8 mouse cellular contexts compared by ENCODE assay signal in the genomic region with DNA sequence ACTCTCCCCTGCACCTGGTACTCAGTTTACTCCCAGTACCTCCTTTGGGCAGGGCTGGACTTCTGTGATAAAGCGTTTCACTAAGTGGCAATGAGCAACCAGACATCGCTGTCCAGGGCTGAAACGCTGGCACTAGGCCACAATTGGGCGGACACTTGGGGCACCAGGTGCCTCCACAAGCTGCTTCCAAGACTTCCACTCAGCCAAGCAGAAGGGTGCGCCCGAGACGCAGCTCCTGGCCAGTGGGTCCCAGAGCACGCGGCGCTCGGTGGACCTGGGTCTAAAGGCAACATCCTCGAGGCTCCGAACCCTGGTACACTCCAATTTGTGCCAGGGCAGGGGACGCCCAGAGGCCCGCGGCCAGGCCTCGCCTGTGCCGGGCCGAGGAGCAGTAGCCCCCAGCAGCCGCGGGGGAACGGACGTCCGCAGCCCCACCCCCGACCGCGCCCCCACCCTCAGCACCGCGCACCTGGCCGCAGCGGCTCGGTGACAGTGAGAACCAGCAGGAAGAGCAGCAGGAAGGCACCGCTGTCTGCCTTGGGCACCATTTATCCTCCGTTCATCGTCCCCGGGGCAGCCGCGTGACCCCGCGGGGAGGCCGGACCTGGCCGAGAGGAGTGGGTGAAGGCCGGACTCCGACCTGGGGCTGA. TPM values are rescaled to one million over a fixed set of nuclear protein-coding genes. Genes with fewer than 3 reads are reported as not detected.
A peak's percentile ranks its signal among the peaks of the same experiment; 100 is the strongest.
DNase-seq lines count a peak whose midpoint lies in the region; ATAC-seq and TF ChIP-seq lines count a peak whose summit lies in the region.

No protein-coding gene starts in this region.

- peaks cover 27% of the 10 kb centered on the region for H3K4me1 ChIP-seq in forebrain, embryonic 15.5 days
- H3K4me1 ChIP-seq in lung, adult 2 months (ENCODE audit: control insufficient read depth, insufficient read depth, low read length), result peaks cover 7% of the 10 kb centered on the region; the same call in 1 of the 2 replicates

- TF ChIP-seq POLR2A in lung, adult 2 months (IDR thresholded peaks at IDR 0.05; ENCODE audit: borderline replicate concordance, extremely low read depth, low read depth, low read length), result peak; percentile 50; the same call in 1 of the 2 replicates

- peak; percentile 88 for DNase-seq in NIH3T3 (ENCODE audit: low read depth)
- DNase-seq in cerebellum, adult 11-12 months, result peak; percentile 95
- peak; percentile 72 to 80 for DNase-seq in heart, postnatal 14 days
- DNase-seq in large intestine, adult 2 months (ENCODE audit: low read depth, low spot score), result peak; percentile 89
- DNase-seq in lung, adult 2 months, result peak; percentile 77
- peak; percentile 69 for DNase-seq in ovary, adult 18-20 months (ENCODE audit: low spot score)
- DNase-seq in urinary bladder, postnatal 36 days (ENCODE audit: low spot score in 2 of 2), result peak; percentile 57 to 77

- H3K9ac ChIP-seq in forebrain, embryonic 15.5 days (replicated peaks), result peak overlapping the region; percentile 100

- ATAC-seq in forebrain, embryonic 15.5 days (replicated peaks), result peak; percentile 71

- intact Hi-C loops in heart, postnatal 14 days (cut with DNase I), result no loop called here

- peak overlapping the region; percentile 96 for H3K4me3 ChIP-seq in forebrain, embryonic 15.5 days
- peak overlapping the region; percentile 65 for H3K4me3 ChIP-seq in lung, adult 2 months (replicated peaks; ENCODE audit: extremely low read depth, low read depth, low read length)

- H3K27me3 ChIP-seq in forebrain, embryonic 15.5 days, result no peaks in the 10 kb centered on the region

- no peaks in the 10 kb centered on the region for H3K9me3 ChIP-seq in forebrain, embryonic 15.5 days

- under 1% methylated on average over 43 of the region's 44 CpGs for WGBS in forebrain, embryonic 15.5 days
- WGBS in large intestine, adult 2 months, result under 1% methylated on average over 44 of the region's 44 CpGs
- under 1% methylated on average over 44 of the region's 44 CpGs for WGBS in lung, adult 2 months

- no peak for TF ChIP-seq CTCF in lung, adult 2 months (IDR thresholded peaks at IDR 0.05; ENCODE audit: insufficient read depth, low read length)

- peak overlapping the region; percentile 84 for H3K4me2 ChIP-seq in forebrain, embryonic 15.5 days (replicated peaks)

- H3K36me3 ChIP-seq in forebrain, embryonic 15.5 days, result no peaks in the 10 kb centered on the region

- H3K27ac ChIP-seq in forebrain, embryonic 15.5 days (replicated peaks), result peak overlapping the region; percentile 96

RNA-seq across cellular contexts. Expression of a gene that starts 0.4 kb away (rescaled TPM):
- 0.23 and 0.67 TPM in 2 replicates for polyA plus RNA-seq in forebrain, embryonic 15.5 days (2015; fragmentation: Nextera tagmentation; extraction: Ambion mirVana)
- under 1 TPM in 1 of 2 experiments, not detected in 1; 0.20 TPM for total RNA-seq in heart, postnatal 14 days (2021)
- 0.48 and 1.5 TPM in 2 replicates for polyA plus RNA-seq in large intestine, adult 2 months (2012; rRNA removed)
- polyA plus RNA-seq in lung, adult 2 months (2012; rRNA removed), result 1.5 and 1.7 TPM in 2 replicates

RNA-seq across cellular contexts. Expression of a gene that starts 3.0 kb away (rescaled TPM):
- polyA plus RNA-seq in forebrain, embryonic 15.5 days (2015; fragmentation: Nextera tagmentation; extraction: Ambion mirVana), result 0.08 and 0.09 TPM in 2 replicates
- under 1 TPM in 1 of 2 experiments, not detected in 1; 0.10 TPM for total RNA-seq in heart, postnatal 14 days (2021)
- 0.05 and 0.10 TPM in 2 replicates for polyA plus RNA-seq in large intestine, adult 2 months (2012; rRNA removed)
- polyA plus RNA-seq in lung, adult 2 months (2012; rRNA removed), result 0.07 and 0.09 TPM in 2 replicates

RNA-seq across cellular contexts. Expression of a gene that starts 7.3 kb away (rescaled TPM):
- 99.8 and 99.9 TPM in 2 replicates for polyA plus RNA-seq in forebrain, embryonic 15.5 days (2015; fragmentation: Nextera tagmentation; extraction: Ambion mirVana)
- total RNA-seq in heart, postnatal 14 days (2021), result 10 to 100 TPM; 50.9 to 52.3 TPM
- polyA plus RNA-seq in large intestine, adult 2 months (2012; rRNA removed), result 82.4 and 104 TPM in 2 replicates
- polyA plus RNA-seq in lung, adult 2 months (2012; rRNA removed), result 138 and 144 TPM in 2 replicates

RNA-seq across cellular contexts. Expression of a gene that starts 7.4 kb away (rescaled TPM):
- not detected in 2 replicates for polyA plus RNA-seq in forebrain, embryonic 15.5 days (2015; fragmentation: Nextera tagmentation; extraction: Ambion mirVana)
- not detected for total RNA-seq in heart, postnatal 14 days (2021)
- polyA plus RNA-seq in large intestine, adult 2 months (2012; rRNA removed), result not detected in 2 replicates
- not detected in 2 replicates for polyA plus RNA-seq in lung, adult 2 months (2012; rRNA removed)

RNA-seq across cellular contexts. Expression of a gene that starts 20.1 kb away (rescaled TPM):
- 53.5 and 58.1 TPM in 2 replicates for polyA plus RNA-seq in forebrain, embryonic 15.5 days (2015; fragmentation: Nextera tagmentation; extraction: Ambion mirVana)
- 10 to 100 TPM; 11.6 to 13.3 TPM for total RNA-seq in heart, postnatal 14 days (2021)
- polyA plus RNA-seq in large intestine, adult 2 months (2012; rRNA removed), result 12.1 and 17.4 TPM in 2 replicates
- polyA plus RNA-seq in lung, adult 2 months (2012; rRNA removed), result 17.5 and 22.8 TPM in 2 replicates

Comparison
In these comparisons a context has a peak if more than half of its experiments do, and no peak if none do; other contexts are left out.
1. Peak in every context shown above with its lines: DNase-seq, ATAC-seq, H3K4me3 ChIP-seq and H3K27ac ChIP-seq.